Mouse (Mus musculus): ENCODE results near the gene Tcf7l1.
"Not testable (repeated sequence)": the region's sequence is repeated elsewhere in the genome, so short reads cannot be mapped to it uniquely, and the experiment has no call there.

The Tcf7l1 gene

GRCm38 (mm10) chr6:72788892-72789699 is at the start of gene Tcf7l1:
Tcf7l1 (minus strand) TSS chr6:72789254.
- DNase-seq (ENCODE audit: low read depth, low spot score) = peak; percentile 92

GRCm38 (mm10) chr6:72837756-72838155 is 48.7 kb upstream of the Tcf7l1 start:
- no peak for DNase-seq (ENCODE audit: low read depth, low spot score)

DNA sequence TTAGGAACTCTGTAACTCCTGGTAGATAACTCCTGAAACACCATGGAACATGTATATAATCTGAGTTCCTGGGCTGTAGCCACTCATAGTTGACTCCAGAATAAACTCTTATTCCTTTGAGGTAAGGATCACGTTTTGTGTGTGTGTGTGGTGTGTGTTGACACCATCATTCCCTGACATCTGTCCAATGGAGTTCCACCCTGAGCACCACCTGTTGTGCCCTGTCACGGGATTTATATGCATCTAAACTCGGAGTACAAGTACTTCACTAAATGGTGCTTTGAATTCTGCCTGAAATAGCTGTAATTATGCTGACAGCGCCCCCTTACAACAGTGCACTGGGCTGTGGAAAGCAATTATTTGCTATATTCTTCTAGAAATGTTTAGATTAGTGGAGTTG is 45.5 kb upstream of the Tcf7l1 start:
- DNase-seq (ENCODE audit: low read depth, low spot score) = no peak

GRCm38 (mm10) chr6:72831858-72832257 is 42.8 kb upstream of the Tcf7l1 start:
- DNase-seq (ENCODE audit: low read depth, low spot score) = no peak

DNA sequence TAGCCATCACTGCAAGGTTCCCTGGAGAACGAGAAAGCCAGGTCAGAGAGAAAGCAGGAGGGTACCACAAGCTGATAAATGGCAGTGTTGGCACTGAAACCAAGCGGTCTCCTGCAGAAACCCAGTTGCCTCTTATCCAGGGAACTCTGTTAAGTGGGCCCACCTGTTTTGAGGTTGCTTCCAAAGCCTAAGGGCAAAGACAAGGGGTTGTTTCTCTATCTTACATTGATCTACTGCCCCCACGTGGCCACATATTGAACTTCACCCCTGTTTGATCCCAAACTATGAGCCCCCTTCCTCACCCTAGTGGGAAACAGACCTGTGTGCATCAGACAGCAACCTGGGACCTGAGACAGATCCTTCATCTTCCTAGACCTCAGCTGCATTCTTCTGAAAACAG is 42.2 kb upstream of the Tcf7l1 start:
- DNase-seq (ENCODE audit: low read depth, low spot score) = peak; percentile 89

DNA sequence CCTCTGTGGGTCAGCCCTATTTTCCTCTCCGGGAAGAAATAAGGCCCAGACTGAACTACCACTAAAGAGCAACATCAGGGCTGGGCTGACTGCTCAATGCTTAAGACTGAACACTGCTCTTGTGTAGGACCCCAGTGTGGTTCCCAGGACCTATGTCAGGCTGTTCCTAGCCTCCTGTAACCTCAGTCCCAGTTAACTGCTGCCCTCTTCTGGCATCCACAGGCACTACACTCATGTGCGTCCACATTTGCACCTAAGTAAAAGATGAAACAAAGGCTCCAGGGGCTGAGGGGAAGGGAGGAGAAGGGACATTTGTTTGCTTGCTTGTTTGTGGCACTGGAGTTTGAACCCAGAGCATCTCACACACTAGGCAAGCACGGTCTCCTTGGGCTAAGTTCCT is 39.8 kb upstream of the Tcf7l1 start:
- no peak for DNase-seq (ENCODE audit: low read depth, low spot score)

- DNase-seq (ENCODE audit: low read depth, low spot score) = not testable (repeated sequence)
These were observed 39.0 kb upstream of the Tcf7l1 start for GRCm38 (mm10) chr6:72828037-72828436.

- DNase-seq (ENCODE audit: low read depth, low spot score) = no peak
These were observed 36.7 kb upstream of the Tcf7l1 start for GRCm38 (mm10) chr6:72825762-72826161.

DNA sequence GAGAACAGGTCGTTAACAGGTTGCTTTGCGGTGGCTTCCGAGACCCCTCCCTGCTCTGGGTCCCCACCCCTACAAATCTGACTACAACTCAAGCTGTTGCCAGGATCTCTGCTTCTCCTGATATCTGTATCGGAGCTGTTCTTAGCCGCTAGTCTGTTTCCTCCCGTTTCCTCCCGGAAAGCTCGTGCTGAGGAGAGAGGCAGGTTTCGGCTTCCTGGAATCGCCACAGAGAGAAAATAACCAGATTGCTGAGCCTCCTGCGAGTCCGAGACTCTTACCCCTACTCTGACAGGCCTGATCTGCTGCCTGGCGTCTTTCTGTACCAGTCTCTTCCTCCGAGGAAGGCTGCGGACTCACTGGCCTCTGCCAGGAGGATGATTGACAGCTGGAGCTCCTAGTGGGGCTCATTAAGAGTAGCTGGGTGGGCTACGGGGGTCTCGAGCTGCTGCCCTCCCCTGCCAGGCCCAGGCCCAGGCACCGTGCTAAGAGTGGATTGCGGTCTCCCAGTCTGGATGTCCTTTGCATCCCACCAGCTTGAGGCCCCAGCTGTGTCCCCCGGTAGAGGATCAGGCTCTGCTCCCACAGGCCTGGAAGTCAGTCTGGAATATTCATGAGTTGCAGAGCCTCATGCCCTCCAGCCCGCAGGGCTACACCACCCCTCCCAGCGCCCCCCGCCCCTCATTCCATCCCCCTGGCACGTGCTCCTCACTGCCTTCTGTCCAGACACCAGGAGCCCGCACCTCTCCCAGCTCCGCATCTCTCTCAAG is 36.1 kb upstream of the Tcf7l1 start:
- DNase-seq (ENCODE audit: low read depth, low spot score) = no peak

DNA sequence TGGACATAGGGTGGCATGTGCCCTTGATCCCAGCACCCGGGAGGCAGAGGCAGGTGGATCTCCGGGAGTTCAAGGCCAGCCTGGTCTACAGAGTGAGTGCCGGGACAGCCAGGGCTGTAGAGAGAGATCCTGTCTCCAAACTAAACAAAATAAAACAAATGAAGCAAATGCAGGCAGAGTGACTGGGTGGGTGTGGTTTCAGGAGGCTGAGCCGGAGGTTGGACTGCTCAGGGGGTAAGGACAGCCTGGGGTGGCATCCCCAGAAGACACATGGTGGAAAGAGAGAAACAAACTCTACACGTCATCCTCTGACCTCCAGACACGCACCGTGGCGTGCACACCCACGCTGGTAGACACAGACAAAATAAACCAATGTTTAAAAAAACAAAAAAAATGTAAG is 24.4 kb upstream of the Tcf7l1 start:
- no peak for DNase-seq (ENCODE audit: low read depth, low spot score)

DNA sequence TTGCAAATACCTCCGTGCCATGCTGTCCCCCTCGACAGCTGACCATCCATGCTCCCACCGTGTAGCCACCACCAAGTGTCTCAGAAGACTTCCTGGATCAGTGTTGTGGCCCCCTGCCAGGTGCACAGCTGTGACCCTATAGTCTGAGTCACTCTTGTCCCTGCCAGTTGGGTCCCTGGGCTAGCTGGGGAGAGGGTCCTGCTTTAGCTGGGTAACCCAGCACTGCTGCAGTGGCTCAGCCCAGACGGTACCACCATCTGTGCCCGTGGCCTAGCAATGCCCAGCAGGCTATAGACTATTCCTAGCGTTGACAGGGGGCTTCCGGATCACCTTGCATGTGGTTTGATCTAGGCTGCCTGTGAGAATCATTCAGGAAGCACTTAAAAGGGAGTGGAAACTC is 21.2 kb upstream of the Tcf7l1 start:
- DNase-seq (ENCODE audit: low read depth, low spot score) = no peak

- DNase-seq (ENCODE audit: low read depth, low spot score) = no peak
These were observed 20.6 kb upstream of the Tcf7l1 start for GRCm38 (mm10) chr6:72809522-72810149.

DNA sequence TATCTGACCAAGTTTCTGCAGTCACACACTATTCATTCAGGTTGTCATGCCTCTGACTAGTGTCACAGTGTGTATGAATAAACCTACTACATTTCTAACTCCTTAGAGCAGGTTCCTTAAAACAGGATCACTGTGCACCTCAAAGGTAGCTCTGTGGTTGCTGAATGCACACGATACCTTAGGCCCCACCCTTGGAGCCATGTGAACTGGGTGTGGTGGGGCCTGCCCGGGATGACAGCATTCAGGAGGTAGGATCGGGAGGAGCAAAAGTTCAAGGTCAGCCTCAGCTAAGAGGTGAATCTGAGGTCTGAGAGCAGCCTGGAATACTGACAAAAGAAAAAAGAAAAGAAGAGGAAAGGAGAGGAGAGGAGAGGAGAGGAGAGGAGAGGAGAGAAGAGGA is 19.3 kb upstream of the Tcf7l1 start:
- no peak for DNase-seq (ENCODE audit: low read depth, low spot score)

DNA sequence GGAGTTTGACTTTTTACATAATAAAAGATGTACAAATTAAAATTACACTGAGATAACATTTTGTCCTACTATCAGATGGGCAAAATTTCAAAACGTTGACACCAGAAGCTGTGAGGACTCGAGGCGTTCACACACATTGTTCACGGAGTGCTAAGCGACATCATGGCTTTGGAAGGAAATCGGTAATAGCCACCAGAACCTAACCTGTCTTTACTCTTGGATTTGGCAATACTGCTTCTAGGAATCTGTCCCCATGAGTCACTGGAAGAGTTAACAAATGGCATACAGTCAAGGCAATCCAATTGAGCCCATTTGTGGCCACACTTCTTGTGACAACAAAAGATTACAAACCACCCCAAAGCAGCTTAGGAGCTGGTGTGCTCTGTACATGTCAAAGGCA is 14.6 kb upstream of the Tcf7l1 start:
- no peak for DNase-seq (ENCODE audit: low read depth, low spot score)

GRCm38 (mm10) chr6:72802119-72802518 is 13.1 kb upstream of the Tcf7l1 start:
- no peak for DNase-seq (ENCODE audit: low read depth, low spot score)

GRCm38 (mm10) chr6:72800641-72801040 is 11.6 kb upstream of the Tcf7l1 start:
- DNase-seq (ENCODE audit: low read depth, low spot score) = no peak

- DNase-seq (ENCODE audit: low read depth, low spot score) = no peak
These were observed 8.7 kb upstream of the Tcf7l1 start for GRCm38 (mm10) chr6:72797763-72798162.

DNA sequence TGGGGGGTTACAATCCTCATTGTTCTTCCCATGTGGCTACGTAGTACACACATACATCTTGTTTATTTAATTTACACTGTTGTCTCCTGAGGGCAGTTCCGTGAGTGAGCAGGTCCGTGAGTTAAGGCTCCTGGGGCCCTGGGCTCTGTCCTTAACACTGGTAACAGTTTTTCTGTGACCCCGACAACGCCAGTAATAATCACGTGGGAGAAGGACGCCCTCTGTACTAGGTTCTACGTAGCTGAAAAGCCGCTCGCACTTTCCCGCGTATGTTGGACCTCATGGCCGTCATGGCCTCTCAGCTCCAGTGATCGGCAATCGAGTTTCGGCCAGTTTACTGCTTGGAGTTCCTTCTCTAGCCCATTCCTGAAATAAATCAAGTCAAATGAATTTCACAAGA is 6.4 kb upstream of the Tcf7l1 start:
- no peak for DNase-seq (ENCODE audit: low read depth, low spot score)

DNA sequence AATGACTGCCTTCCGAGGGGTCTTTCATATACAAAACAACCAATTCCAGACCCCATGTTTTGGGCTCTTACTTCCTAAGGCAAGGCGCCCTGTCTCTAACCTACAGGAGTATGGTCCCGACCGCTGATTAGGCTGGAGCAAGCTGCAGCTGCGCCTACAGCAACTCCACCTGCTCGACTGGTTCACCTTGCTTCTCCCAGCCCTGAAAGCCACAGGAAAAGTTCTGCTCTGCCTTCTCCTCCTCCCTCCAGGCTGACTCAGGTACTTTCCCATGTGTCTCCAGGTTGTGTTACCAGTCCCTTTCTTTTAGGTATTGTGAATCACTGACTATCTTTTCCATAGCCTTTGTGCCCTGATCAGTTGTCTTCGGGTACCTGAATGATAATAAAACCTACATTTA is 5.8 kb upstream of the Tcf7l1 start:
- DNase-seq (ENCODE audit: low read depth, low spot score) = no peak

DNA sequence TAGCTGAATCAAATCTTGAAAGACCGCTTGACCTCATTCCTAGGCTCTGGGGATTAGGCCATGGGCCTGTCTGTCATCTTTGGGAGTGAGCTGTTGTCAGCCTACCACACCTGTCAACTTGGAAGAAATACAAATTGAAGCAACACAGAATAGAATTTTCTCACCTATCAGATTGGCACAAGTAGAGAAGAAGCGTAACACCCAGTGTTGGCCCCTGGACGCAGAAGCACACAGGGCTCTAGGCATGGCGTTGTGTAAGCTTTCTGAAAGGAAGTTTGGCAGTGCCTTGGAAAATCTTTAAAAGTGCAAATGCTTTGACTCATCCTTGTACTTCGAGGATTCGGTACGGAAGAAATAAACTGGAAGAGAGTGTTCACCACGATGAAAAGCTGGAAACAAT is 3.6 kb upstream of the Tcf7l1 start:
- DNase-seq (ENCODE audit: low read depth, low spot score) = no peak

DNA sequence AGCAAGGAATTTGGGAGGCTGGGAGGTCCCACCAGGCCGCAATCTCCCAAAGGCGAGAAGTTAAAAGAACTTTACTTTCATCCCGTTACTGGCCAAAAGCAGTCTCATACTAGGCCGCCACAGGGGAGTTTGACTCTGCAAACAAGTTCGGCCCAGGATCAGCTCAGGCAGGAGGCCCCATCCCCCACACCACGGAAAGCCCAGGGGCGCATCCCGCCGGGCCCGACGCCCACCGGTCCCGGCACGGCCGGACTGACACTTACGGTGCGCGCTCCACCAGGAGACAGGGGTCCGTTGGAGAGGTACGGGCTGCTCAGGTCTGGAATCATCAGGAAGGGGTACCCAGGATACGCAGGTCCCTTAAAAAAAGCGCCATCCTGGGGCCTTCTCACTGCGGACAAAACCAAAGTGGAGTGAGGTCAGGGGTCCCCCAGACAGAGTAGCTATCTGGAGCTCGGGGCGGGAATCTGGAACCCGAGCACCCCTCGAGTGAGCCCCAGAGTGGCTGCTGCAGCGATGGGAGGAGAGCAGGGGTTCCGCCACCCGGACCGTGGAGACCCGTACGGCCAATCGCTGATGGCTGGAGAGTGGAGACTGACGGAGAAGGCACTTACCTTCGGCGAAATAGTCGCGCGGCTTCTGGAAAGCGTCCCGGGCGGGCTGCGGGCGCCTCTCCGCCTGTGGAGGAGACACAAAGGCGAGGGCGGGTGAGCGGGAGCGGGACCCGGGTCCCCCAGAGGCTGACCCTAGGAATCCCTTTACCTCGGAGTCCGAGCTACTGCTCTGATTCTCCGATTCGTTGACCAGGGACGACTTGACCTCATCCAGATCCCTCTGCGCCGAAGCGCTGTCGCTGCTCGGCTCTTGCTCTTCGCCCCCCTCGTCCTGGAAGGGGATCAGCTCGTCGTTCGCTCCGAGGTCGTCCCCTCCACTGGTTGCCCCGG is 834 bp downstream of the Tcf7l1 start:
- DNase-seq (ENCODE audit: low read depth, low spot score) = peak; percentile 57
